Mouse (Mus musculus) CH12.LX (cell line): ENCODE results near the gene Arl5c.

Experiments used
- CTCF ChIP-seq, 2 experiments: IDR thresholded peaks in 1 of 2; conservative IDR thresholded peaks in 1 of 2; 2 replicates each; pipeline ENCODE4 v1.5.1; 2011 to 2012; ENCODE audit warnings: low read depth in 2 of 2, low read length in 2 of 2, improper control_type of control experiment in 1 of 2, inconsistent platforms in 1 of 2, mild to moderate bottlenecking in 1 of 2, moderate library complexity in 1 of 2
- NRF1 ChIP-seq: IDR thresholded peaks from 2 replicates; pipeline ENCODE4 v1.6.1; 2014; ENCODE audit warnings: low read depth, mild to moderate bottlenecking, inconsistent platforms, low read length, improper control_type of control experiment, moderate library complexity
- POLR2A ChIP-seq: IDR thresholded peaks from 2 replicates; pipeline ENCODE4 v1.6.1; 2011; ENCODE audit warnings: low read depth, mild to moderate bottlenecking, improper control_type of control experiment, low read length
- RCOR1 ChIP-seq: conservative IDR thresholded peaks from 2 replicates; pipeline ENCODE4 v1.6.1; 2012; ENCODE audit warnings: low read depth, mild to moderate bottlenecking, inconsistent platforms, low read length, improper control_type of control experiment
- USF1 ChIP-seq: IDR thresholded peaks from 2 replicates; pipeline ENCODE4 v1.6.1; 2014; ENCODE audit warnings: low read depth, mild to moderate bottlenecking, inconsistent platforms, low read length, improper control_type of control experiment
- ZC3H11A ChIP-seq: IDR thresholded peaks from 2 replicates; pipeline ENCODE4 v1.6.1; 2012; ENCODE audit warnings: low read depth, mild to moderate bottlenecking, inconsistent platforms, low read length, improper control_type of control experiment
- ZNF384 ChIP-seq: IDR thresholded peaks from 2 replicates; pipeline ENCODE4 v1.6.1; 2012; ENCODE audit warnings: low read depth, low read length, improper control_type of control experiment, inconsistent platforms

GRCm38 (mm10) chr11:97974141-97974540 is 21.8 kb downstream of the Arl5c start:
- TF ChIP-seq NRF1 (no peak), ZC3H11A (no peak), ZNF384 (no peak), POLR2A (no peak), CTCF (conservative IDR thresholded peaks at IDR 0.05 in 1 of 2, IDR thresholded peaks at IDR 0.05 in 1 of 2; ENCODE audit: low read depth in 2 of 2, low read length in 2 of 2) (no peak), USF1 (no peak), RCOR1 (no peak)
